Mouse (Mus musculus) hindbrain, embryonic 12.5 days (tissue): Measurements from ENCODE around the gene Dcst2. TPM values are rescaled to one million over a fixed set of nuclear protein-coding genes. Genes with fewer than 3 reads are reported as not detected.

Experiments used
- ATAC-seq: fragments of 200-750 bp; cut with Nextera tagmentation; 2 replicates; pipeline ENCODE4 v1.8.0; 2017; ENCODE audit warnings: moderate TSS enrichment; ENCODE audit not compliant: low FRiP score
- H3K27ac ChIP-seq: fragments of 300-500 bp; sonication (generic); 2 replicates; pipeline ENCODE4 v1.5.1; 2016; ENCODE audit warnings: mild to moderate bottlenecking
- H3K27me3 ChIP-seq: fragments of 300-500 bp; sonication (generic); 2 replicates; pipeline ENCODE4 v1.6.1; 2016; ENCODE audit warnings: mild to moderate bottlenecking
- H3K36me3 ChIP-seq: fragments of 300-500 bp; sonication (generic); 2 replicates; pipeline ENCODE4 v1.6.1; 2016; ENCODE audit warnings: mild to moderate bottlenecking
- H3K4me1 ChIP-seq: fragments of 300-500 bp; sonication (generic); 2 replicates; pipeline ENCODE4 v1.6.1; 2016
- H3K4me2 ChIP-seq: fragments of 300-500 bp; sonication (generic); replicated peaks from 2 replicates; pipeline ENCODE4 v1.6.1; 2016; ENCODE audit warnings: mild to moderate bottlenecking
- H3K4me3 ChIP-seq: fragments of 300-500 bp; sonication (generic); 2 replicates; pipeline ENCODE4 v1.5.1; 2016; ENCODE audit warnings: mild to moderate bottlenecking
- H3K9ac ChIP-seq: fragments of 300-500 bp; sonication (generic); 2 replicates; pipeline ENCODE4 v1.6.1; 2016; ENCODE audit warnings: mild to moderate bottlenecking, moderate library complexity
- H3K9me3 ChIP-seq: fragments of 300-500 bp; sonication (generic); replicated peaks from 2 replicates; pipeline ENCODE4 v1.6.1; 2016; ENCODE audit warnings: mild to moderate bottlenecking
- WGBS: fragments of 180-500 bp; shearing (Covaris S2); methylation state at CpG from one replicate; pipeline ENCODE4 v1.1.7; 2016; 5-methylcytosine and 5-hydroxymethylcytosine counted together
- polyA plus RNA-seq: library from polyadenylated mRNA; unstranded; fragments of >200 nt; fragmentation: Nextera tagmentation; extraction: Ambion mirVana; gene quantifications from 2 replicates; pipeline ENCODE4 v1.2.1, GENCODE M21; 2016

Gene Dcst2
- polyA plus RNA-seq, 1 experiment from 2014 or later, result 0.12 TPM

DNA sequence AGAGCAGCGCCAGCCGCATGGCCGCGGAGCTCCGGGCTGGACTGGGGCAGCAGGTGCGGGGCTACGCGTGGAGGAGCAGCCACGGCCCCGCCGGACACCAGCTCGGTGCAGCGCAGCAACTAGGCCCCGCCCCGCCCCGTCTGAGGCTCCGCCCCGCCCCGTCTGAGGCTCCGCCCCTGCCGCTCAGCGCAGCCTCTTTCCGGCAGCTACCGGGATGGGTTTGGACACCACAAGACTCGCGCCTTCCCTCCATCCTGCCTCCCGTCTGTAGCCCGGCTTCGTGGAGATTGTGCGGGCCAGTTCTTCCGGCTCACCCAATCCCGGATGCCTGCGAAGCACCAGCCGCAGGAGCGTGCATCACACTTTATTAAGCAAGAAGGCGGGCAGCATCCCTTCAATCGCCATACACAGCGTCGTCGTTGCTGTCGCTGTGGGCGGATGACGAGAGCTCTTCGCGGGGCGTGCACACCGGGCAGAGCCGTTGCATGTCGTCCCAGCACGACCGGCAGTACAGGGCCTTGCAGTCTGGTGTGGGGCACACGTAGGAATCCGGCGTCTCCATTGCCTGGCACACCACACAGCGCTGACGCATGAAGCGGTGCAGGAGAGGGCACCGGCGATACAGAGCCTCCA is 11.8 kb upstream of the Dcst2 start, which contains the start of gene Adam15:
Adam15 (minus strand) TSS at position 128 of the 633 bp plus-strand sequence.
- ATAC-seq, result peak; percentile 93
- 1% methylated on average over 56 of the region's 59 CpGs for WGBS
- peak within 1 kb of the TSS; percentile 78 for H3K27ac ChIP-seq

DNA sequence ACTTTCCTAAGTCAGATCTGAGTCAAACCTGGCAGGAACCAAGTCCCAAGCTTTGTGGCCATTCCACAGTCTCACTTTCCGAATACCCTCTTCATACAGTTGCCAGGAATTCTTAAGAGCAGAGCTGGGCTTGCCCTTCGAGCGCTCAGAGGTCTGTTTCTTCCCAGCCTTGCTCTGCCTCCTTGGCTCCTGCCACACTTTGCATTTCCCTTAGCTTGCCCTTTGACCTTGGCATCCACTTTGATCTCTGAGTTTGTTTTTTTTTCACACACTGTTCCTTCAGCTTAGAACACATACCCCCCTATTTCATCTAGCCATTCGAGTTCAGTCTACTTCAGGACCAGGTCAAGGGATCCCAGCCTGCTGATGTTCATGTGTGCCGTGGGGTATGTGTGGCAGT is 10.5 kb upstream of the Dcst2 start:
- Histone ChIP-seq H3K4me2 (no peak overlapping the region), H3K27me3 (peaks cover 42% of the 10 kb centered on the region), H3K36me3 (0 out of 2 replicates have a peak, but pooled peaks cover 1% of the 10 kb centered on the region), H3K9me3 (no peaks in the 10 kb centered on the region), H3K4me3 (no peak overlapping the region), H3K27ac (no peak overlapping the region), H3K9ac (no peak overlapping the region), H3K4me1 (peaks cover 15% of the 10 kb centered on the region)
- no peak for ATAC-seq
- WGBS, result 69% methylated on average over 5 of the region's 5 CpGs

More for the DNA sequence above, 11.8 kb upstream of the Dcst2 start, which contains the start of gene Adam15:
- H3K36me3 ChIP-seq, result 0 out of 2 replicates have a peak, but pooled peaks cover 7% of the 10 kb centered on the region
- H3K27me3 ChIP-seq, result peaks cover 39% of the 10 kb centered on the region
- no peaks in the 10 kb centered on the region for H3K9me3 ChIP-seq
- H3K4me3 ChIP-seq, result peak within 1 kb of the TSS; percentile 60
- H3K9ac ChIP-seq, result peak within 1 kb of the TSS; percentile 64
- peaks cover 15% of the 10 kb centered on the region for H3K4me1 ChIP-seq
- H3K4me2 ChIP-seq, result peak within 1 kb of the TSS; percentile 94

DNA sequence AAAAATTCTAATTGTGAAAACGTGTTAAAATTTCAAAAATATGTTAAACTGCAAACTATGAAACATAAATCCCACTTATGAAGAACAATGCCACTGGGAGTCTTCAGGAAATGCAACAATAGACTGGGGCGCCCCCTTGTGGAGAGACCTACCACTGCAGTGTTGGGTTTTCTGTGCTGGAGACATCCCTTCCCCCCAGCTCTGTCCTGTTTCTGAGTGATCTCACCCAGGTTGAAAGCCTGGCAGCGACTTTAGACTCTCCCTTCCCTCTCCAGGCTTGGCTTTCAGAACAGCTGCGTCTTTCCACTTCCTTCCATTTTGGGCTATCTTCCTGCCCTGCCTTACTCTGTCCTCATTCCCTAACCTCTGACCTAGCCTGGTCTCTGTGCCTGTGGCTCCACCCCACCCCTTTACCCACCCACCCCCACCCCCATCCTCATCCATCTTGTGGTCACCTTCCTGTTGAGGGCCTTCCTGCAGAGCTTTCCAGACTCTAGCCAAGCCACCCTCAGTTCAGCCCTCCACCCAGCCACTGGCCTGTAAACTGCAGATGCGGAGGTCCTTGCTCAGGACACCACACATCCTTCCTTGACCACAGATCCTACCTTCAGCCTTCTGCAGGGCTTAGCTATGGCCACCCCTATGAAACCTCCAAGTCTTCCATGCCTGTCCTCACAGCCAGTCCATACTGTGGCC is 6.8 kb upstream of the Dcst2 start:
- Histone ChIP-seq H3K9me3 (no peaks in the 10 kb centered on the region), H3K4me1 (peaks cover 8% of the 10 kb centered on the region), H3K27me3 (peaks cover 29% of the 10 kb centered on the region), H3K27ac (no peak overlapping the region), H3K4me3 (no peak overlapping the region), H3K4me2 (no peak overlapping the region), H3K9ac (no peak overlapping the region), H3K36me3 (no peaks in the 10 kb centered on the region)
- WGBS, result 21% methylated on average over 5 of the region's 5 CpGs
- ATAC-seq, result peak; percentile 31

DNA sequence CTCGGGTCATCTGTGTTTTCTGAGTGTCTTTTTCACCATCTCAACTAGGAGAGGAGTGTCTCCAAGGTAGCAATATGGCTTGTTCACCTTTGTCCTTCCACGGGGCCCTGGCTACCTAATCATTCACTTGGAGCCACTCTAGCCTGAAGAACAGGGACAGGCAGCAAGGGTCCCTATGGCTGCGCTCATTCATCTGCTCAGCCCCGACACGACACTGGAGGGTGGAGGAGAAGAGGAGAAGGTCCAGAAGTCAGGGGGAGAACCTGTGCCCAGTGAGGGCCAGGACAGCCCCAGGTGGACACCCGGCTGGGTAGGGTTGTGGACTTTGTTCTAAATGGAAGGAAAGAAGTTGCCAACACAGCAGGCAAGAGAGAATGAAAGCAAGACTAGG is 6.3 kb upstream of the Dcst2 start:
- no peak overlapping the region for H3K27ac ChIP-seq
- H3K9me3 ChIP-seq, result no peaks in the 10 kb centered on the region
- H3K4me1 ChIP-seq, result peaks cover 3% of the 10 kb centered on the region
- WGBS, result 80% methylated on average over 6 of the region's 6 CpGs
- peaks cover 25% of the 10 kb centered on the region for H3K27me3 ChIP-seq
- no peak overlapping the region for H3K4me2 ChIP-seq
- no peak overlapping the region for H3K9ac ChIP-seq
- no peak overlapping the region for H3K4me3 ChIP-seq
- no peaks in the 10 kb centered on the region for H3K36me3 ChIP-seq
- no peak for ATAC-seq

DNA sequence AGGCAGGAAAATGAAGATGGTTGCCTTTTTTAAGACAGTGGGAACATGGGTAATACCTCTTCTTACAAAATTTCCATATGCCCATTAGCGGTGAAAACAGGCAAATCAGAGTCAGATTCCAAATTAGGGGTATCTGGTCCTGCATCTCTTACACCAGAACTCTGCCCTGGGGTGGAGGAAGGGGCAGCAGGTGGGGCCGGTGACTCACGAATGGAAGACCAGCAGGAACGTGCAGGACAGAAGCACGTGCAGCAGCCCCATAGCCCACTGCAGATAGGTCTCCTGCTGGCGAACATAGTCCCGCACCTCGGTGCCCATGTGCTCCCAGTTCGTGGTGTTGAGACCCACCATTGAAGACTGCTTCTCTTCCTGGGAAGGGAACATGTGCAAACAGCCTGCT is 5.7 kb upstream of the Dcst2 start:
- 70% methylated on average over 9 of the region's 9 CpGs for WGBS
- no peak for ATAC-seq
- no peak overlapping the region for H3K27ac ChIP-seq

DNA sequence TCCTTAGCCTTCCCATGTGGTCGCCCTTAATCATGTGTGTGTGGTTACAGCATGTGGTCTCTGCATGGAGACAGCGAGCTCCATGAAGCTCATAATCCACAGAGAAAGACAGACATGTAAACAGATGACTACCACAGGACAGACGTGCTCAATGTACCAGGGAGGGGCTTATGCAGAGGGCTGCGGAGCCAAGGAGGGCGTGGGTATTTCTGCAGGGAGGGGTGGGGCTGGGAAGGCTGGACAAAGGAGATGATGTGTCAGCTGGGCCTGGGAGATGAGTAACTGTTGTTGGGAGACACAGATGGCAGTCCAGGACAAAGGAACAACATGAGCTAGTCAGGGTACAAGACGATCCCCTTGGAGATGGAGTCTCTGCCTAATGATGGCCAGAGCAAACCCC is 2.1 kb upstream of the Dcst2 start:
- WGBS, result 64% methylated on average over 6 of the region's 6 CpGs
- H3K27ac ChIP-seq, result no peak overlapping the region
- no peak overlapping the region for H3K4me3 ChIP-seq
- H3K9me3 ChIP-seq, result no peaks in the 10 kb centered on the region
- H3K9ac ChIP-seq, result no peak overlapping the region
- no peaks in the 10 kb centered on the region for H3K4me1 ChIP-seq
- no peaks in the 10 kb centered on the region for H3K36me3 ChIP-seq
- no peak overlapping the region for H3K4me2 ChIP-seq
- ATAC-seq, result no peak
- H3K27me3 ChIP-seq, result peaks cover 10% of the 10 kb centered on the region; the same call in 1 of the 2 replicates

More for the DNA sequence above, 5.7 kb upstream of the Dcst2 start:
- Histone ChIP-seq H3K4me1 (no peaks in the 10 kb centered on the region), H3K4me2 (no peak overlapping the region), H3K9ac (no peak overlapping the region), H3K36me3 (no peaks in the 10 kb centered on the region), H3K4me3 (no peak overlapping the region), H3K9me3 (no peaks in the 10 kb centered on the region), H3K27me3 (peaks cover 23% of the 10 kb centered on the region; the same call in 1 of the 2 replicates)

DNA sequence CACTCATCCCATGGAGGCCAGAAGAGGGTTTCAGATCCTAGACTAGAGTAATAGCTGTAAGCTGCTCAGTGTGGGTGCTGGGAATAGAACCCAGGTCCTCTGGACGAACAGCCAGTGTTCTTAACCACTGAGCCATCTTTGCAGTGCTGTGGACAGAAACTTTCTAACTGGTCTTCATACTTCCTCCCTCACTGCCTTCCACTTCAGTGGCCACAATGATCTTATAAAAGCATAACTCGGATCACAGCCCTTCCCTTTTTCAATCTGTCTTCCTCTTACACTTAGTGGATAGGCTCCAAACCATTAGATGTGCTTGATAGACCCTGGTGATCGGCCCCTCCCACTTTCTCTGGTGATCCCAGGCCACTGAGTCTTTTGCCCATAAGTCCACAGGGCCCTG is 1.5 kb upstream of the Dcst2 start:
- WGBS, result 84% methylated on average over 3 of the region's 3 CpGs
- no peak for ATAC-seq
- H3K9ac ChIP-seq, result no peak overlapping the region

DNA sequence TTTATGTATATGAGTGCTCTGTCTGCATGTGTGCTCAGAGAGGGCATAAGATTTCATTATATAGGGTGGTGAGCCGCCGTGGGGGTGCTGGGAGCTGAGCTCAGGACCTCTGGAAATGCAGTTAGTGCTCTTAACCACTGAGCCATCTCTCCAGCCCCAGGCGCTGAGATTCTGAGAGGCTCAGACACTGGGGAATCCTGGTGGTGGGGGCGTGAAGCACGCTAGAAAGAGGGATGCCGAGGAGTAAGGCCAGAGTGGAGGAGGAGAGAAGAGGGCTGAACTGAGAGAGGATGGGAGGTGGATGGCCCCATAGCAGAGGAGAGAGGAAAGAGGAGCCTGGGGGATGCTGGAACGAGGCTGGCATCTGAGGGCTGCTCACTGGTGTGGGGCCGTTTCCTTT is 2.9 kb downstream of the Dcst2 start:
- Histone ChIP-seq H3K9me3 (no peaks in the 10 kb centered on the region), H3K9ac (no peak overlapping the region), H3K4me1 (no peaks in the 10 kb centered on the region), H3K27me3 (0 out of 2 replicates have a peak, but pooled peaks cover 6% of the 10 kb centered on the region), H3K27ac (no peak overlapping the region), H3K36me3 (no peaks in the 10 kb centered on the region), H3K4me3 (no peak overlapping the region), H3K4me2 (no peak overlapping the region)
- WGBS, result 52% methylated on average over 8 of the region's 8 CpGs
- no peak for ATAC-seq

More for the DNA sequence above, 1.5 kb upstream of the Dcst2 start:
- Histone ChIP-seq H3K4me3 (no peak overlapping the region), H3K4me2 (no peak overlapping the region), H3K9me3 (no peaks in the 10 kb centered on the region), H3K27me3 (peaks cover 10% of the 10 kb centered on the region; the same call in 1 of the 2 replicates), H3K27ac (no peak overlapping the region), H3K36me3 (no peaks in the 10 kb centered on the region), H3K4me1 (no peaks in the 10 kb centered on the region)

DNA sequence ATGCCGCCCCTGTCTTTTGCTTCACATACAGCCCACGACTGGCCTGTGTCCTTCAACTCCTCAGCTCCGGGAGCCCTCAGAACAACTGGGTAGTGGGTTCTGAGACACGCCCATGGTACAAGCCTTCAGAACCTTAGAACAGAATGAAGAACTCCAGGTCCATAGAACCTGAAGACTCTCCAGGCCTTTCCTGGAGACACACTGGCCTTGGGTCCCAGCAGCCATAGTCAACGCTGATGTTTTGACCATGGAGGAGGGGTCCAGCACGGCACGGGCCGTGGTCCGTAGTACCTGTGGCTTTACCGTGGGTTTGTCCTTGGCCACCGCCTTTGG is 3.3 kb downstream of the Dcst2 start, which contains the start of gene Dcst1:
Dcst1 (minus strand) TSS at position 101 of the 333 bp plus-strand sequence.
- H3K36me3 ChIP-seq, result no peaks in the 10 kb centered on the region
- no peak for ATAC-seq

DNA sequence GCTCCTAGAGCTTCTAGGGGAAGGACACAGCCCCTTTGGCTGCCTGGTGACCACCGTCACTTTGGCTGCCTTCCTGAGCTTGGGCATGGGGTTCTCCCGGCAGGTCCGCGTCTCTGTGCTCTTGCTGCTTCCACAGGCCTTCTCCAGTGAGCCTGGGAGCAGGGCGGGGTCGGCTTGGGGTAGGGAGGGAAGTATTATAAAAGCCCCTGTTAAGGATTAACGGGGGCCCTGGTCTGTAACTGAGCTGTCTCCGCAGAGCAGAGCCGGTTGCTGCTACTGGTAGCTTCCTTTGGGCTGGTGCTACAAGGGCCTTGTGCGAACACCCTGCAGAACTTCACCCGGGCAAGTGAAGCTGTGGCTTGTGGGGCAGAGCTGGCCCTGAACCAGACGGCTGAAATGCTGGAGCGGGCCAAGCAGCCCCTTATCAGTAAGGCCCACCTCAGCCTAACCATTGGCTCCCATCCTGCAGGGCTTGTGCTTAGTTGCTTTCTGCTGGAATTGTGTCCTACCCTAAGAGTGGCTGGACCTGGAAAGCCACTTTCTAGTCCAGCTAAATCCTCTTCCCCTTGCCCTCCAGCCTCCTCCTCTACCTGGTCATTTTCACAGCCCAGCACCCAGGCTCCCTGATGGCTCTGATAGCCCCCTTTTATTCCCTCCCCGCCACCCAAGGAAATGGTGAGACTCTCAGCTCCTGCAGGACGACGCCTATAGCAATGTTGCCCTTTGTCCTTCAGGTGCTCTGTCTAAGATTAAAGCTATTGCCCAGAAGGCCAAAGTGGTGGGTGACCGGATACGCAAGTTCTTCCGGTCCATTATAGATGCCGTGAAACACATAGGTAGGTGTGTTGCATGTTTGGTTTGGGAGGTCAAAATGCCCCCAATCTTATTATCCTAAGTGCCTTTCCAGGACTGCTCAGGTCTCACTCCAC is 4.0 kb downstream of the Dcst2 start:
- no peaks in the 10 kb centered on the region for H3K9me3 ChIP-seq
- ATAC-seq, result no peak
- H3K27ac ChIP-seq, result no peak overlapping the region
- H3K36me3 ChIP-seq, result no peaks in the 10 kb centered on the region
- WGBS, result 75% methylated on average over 20 of the region's 20 CpGs
- 0 out of 2 replicates have a peak, but pooled peaks cover 6% of the 10 kb centered on the region for H3K27me3 ChIP-seq
- no peak overlapping the region for H3K4me3 ChIP-seq
- no peak overlapping the region for H3K4me2 ChIP-seq
- no peaks in the 10 kb centered on the region for H3K4me1 ChIP-seq
- no peak overlapping the region for H3K9ac ChIP-seq

More for the DNA sequence above, 3.3 kb downstream of the Dcst2 start, which contains the start of gene Dcst1:
- Histone ChIP-seq H3K27me3 (0 out of 2 replicates have a peak, but pooled peaks cover 6% of the 10 kb centered on the region), H3K4me1 (no peaks in the 10 kb centered on the region), H3K4me3 (no peak within 1 kb of the TSS), H3K27ac (no peak within 1 kb of the TSS), H3K9me3 (no peaks in the 10 kb centered on the region), H3K4me2 (no peak within 1 kb of the TSS), H3K9ac (no peak within 1 kb of the TSS)
- WGBS, result 83% methylated on average over 11 of the region's 11 CpGs

DNA sequence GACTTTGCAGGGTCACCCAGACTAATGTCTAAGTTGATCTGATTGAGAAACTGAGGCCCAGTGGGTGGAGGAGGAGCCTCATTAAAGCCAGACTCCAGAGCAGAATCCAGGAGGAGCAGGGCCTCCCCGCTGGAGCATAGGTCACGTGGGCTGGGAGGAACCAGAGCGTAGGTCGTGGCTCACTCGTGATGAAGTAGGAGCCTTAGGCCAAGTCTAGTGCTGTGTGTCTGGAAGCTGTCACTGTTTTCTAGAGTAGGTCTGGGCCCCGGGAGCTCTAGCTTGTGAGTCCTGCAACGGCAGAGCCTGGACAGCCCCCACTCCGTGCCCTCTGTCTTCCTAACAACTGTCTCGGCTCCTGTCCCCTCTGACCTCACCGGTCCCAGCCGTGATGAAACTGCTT is 5.6 kb downstream of the Dcst2 start:
- H3K4me2 ChIP-seq, result no peak overlapping the region
- no peak overlapping the region for H3K9ac ChIP-seq
- no peak for ATAC-seq
- H3K4me1 ChIP-seq, result no peaks in the 10 kb centered on the region
- H3K4me3 ChIP-seq, result no peak overlapping the region
- WGBS, result 67% methylated on average over 11 of the region's 11 CpGs
- H3K27ac ChIP-seq, result no peak overlapping the region
- H3K36me3 ChIP-seq, result no peaks in the 10 kb centered on the region
- H3K27me3 ChIP-seq, result 0 out of 2 replicates have a peak, but pooled peaks cover 6% of the 10 kb centered on the region
- H3K9me3 ChIP-seq, result no peaks in the 10 kb centered on the region
